Mouse (Mus musculus) gastrocnemius, postnatal 25 days (tissue): Measurements from ENCODE around the gene Csad. TPM values are rescaled to one million over a fixed set of nuclear protein-coding genes. Genes with fewer than 3 reads are reported as not detected.
"Not testable (repeated sequence)": the region's sequence is repeated elsewhere in the genome, so short reads cannot be mapped to it uniquely, and the experiment has no call there.

Source experiments
- DNase-seq: peaks from one replicate; pipeline ENCODE4 v3.0.0; 2022
- total RNA-seq, 2 experiments: library from RNA; stranded (reverse); gene quantifications; 1 replicate in 1 of 2; 2 replicates in 1 of 2; pipeline ENCODE4 v1.2.3; 2021

Csad gene
- total RNA-seq, 2 experiments from 2014 or later: 10.4 to 16.7 TPM

- DNase-seq: no peak
Observed at GRCm38 (mm10) chr15:102163900-102164693, 40.4 kb downstream of the Csad start.

- no peak for DNase-seq
Observed at GRCm38 (mm10) chr15:102160415-102161060, 44.0 kb downstream of the Csad start.

- no peak for DNase-seq
Observed at GRCm38 (mm10) chr15:102156836-102157235, 47.7 kb downstream of the Csad start.

DNA sequence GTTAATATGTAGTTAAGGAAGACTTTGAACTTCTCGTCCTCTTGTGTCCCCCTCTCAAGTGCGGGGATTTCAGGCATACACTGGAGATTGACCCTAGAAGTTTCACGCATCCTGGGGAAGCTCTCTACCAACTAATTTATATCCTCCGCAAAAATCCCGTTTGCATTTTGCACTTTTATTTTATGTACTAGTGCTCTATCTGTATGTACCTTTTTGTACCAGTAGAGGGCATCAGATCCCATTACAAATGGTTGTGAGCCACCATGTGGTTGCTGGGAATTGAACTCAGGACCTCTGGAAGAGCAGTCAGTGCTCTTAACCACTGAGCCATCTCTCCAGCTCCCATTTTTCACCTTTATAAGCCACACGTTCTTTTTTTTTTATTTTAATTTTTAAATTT, 49.5 kb downstream of the Csad start:
- not testable (repeated sequence) for DNase-seq

GRCm38 (mm10) chr15:102152646-102153045, 51.9 kb downstream of the Csad start:
- no peak for DNase-seq

- peak; percentile 33 for DNase-seq
Observed at GRCm38 (mm10) chr15:102150301-102151135, 54.0 kb downstream of the Csad start, which contains the start of gene Soat2. Soat2 (plus strand) TSS chr15:102150526.

GRCm38 (mm10) chr15:102149561-102149960, 55.0 kb downstream of the Csad start:
- DNase-seq: no peak

- no peak for DNase-seq
Observed at GRCm38 (mm10) chr15:102147674-102148402, 56.7 kb downstream of the Csad start.

DNA sequence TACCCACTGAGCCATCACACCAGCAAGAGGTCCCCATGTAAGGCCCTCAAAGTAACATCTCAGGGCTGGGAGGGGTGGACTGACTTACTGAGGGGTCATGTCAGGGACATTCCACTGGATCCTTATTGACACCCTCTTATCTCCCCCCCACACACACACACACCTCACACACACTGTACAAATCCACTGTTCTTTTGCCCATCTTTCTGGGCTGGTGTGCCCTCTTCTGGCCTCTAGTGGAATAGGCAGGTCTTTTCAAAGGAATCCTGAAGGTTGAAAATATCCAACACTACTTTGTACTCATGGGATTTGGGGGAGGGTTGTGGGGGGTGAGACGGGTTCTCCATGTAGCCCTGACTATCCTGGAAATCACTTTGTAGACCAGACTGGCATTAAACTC, 57.6 kb downstream of the Csad start:
- DNase-seq: no peak

- no peak for DNase-seq
Observed at GRCm38 (mm10) chr15:102146089-102146488, 58.4 kb downstream of the Csad start.

DNA sequence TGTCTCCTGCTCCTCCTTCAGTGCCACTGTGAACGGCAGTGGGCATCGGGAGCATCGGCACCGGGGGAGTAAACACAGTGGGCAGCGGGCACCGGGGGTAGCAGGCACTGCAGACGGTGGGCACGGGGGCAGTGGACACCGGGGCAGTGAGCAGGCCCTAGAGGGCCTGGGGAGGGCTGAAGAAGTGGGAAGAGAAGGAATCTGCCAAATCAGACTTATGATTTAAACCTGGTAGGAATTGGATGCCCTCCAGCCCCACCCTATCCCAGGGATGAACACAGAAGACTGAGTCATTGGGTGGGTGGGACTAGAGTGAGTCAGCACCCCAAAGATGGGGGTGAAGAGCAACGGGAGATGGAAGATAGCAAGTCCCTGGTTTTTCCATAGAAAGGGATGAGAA, 59.2 kb downstream of the Csad start:
- peak; percentile 69 for DNase-seq

GRCm38 (mm10) chr15:102144726-102145125, 59.8 kb downstream of the Csad start:
- no peak for DNase-seq

- peak; percentile 59 for DNase-seq
Observed at GRCm38 (mm10) chr15:102144274-102144711, 60.2 kb downstream of the Csad start, which contains the start of gene Igfbp6. Igfbp6 (plus strand) TSS chr15:102144362.

- peak; percentile 68 for DNase-seq
Observed at GRCm38 (mm10) chr15:102142914-102143912, 61.3 kb downstream of the Csad start.

DNA sequence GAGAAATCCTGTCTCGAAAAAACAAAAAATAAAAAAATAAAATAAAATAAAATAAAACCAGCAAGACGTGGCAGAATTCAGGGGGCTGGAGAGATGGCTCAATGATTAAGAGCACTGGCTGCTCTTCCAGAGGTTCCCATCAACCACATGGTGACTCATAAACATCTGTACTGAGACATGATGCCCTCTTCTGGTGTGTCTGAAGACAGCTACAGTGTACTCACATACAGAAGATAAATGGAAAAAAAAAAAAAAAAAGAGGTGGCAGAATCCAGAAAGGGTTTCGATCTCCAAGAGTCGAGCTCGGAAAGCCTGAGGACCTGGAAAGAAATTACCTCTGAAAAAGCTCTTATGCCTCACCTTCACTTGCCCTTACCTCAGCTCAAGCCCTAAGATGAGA, 63.4 kb downstream of the Csad start:
- DNase-seq: no peak

GRCm38 (mm10) chr15:102136129-102136758, 68.3 kb downstream of the Csad start, which contains the start of gene Spryd3:
Spryd3 (minus strand) TSS chr15:102136234.
- DNase-seq: peak; percentile 97

DNA sequence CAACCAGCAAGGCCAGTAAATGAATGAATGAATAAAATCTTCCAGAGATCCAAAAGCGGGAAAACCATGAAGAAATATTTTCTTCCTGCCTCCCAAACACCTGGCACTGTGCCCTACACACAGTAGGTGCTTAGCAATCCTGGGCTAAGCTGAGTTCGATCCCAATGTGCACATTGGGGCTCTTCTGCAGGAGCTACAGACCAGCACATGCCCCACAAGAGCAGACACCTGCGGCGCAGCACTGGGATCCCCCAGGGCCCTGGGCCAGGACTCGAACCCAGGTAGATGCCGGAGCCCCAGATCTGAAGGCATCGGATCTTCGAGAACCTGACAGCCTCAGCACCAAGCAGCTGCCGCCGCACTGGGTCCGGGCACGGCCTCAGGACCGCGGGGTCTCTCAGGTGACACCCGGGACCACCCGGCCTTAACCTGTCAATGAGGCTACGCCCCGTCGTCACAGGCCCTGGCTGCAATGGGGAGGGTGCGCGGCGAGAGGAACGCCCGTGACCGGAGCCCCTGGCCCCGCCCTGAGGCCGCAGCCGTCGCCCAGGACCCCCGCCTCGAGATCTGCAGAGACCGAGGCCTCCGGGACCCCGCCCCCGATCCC, 68.9 kb downstream of the Csad start:
- no peak for DNase-seq

DNA sequence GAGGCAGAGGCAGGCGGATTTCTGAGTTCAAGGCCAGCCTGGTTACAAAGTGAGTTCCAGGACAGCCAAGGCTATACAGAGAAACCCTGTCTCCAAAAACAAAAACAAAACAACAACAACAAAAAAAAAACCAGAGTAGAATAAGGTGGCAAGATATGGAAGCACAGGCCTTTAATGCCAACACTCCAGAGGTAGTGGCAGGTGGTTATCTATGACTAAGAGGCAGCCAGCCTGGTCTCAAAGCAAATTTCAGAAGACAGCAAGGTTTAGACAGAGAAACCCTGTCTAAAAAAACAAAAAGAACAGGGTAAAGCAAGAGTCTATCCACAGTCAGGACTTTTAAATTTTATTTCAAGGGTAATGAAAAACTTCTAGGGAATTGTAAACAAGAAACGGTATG, 69.8 kb downstream of the Csad start:
- no peak for DNase-seq

- no peak for DNase-seq
Observed at GRCm38 (mm10) chr15:102133314-102133713, 71.2 kb downstream of the Csad start.
